Mouse (Mus musculus) kidney, adult 2 months (tissue): ENCODE results near the gene Arl2.

ENCODE experiments used
- CTCF ChIP-seq: fragments of 200-500 bp; conservative IDR thresholded peaks from 2 replicates; pipeline ENCODE4 v1.5.1; 2011; ENCODE audit warnings: low read depth, mild to moderate bottlenecking, control low read depth, low read length, moderate library complexity, mixed read lengths; ENCODE audit not compliant: insufficient read depth, insufficient read length
- POLR2A ChIP-seq: fragments of 200-500 bp; IDR thresholded peaks from one replicate; pipeline ENCODE4 v1.6.1; 2011; ENCODE audit warnings: low read depth, low read length, control low read depth

GRCm38 (mm10) chr19:6136397-6136796 is 5.0 kb downstream of the Arl2 start:
- TF ChIP-seq CTCF: no peak
- no peak for TF ChIP-seq POLR2A
